Mouse (Mus musculus) kidney, postnatal 0 days (tissue): ENCODE results near the gene Cntrl. TPM values are rescaled to one million over a fixed set of nuclear protein-coding genes. Genes with fewer than 3 reads are reported as not detected.

Experiments
- ATAC-seq: fragments of 200-750 bp; cut with Nextera tagmentation; replicated peaks from 2 replicates; pipeline ENCODE4 v1.8.0; 2017; ENCODE audit warnings: low read depth, moderate number of reproducible peaks, moderate TSS enrichment, moderate library complexity; ENCODE audit not compliant: low FRiP score
- DNase-seq: peaks from one replicate; pipeline ENCODE4 v3.0.0-alpha.2; 2016; ENCODE audit warnings: low spot score
- H3K27ac ChIP-seq: fragments of 300-500 bp; sonication (generic); 2 replicates; pipeline ENCODE4 v1.5.1; 2014; ENCODE audit warnings: mild to moderate bottlenecking
- H3K27me3 ChIP-seq: fragments of 300-500 bp; sonication (generic); 2 replicates; pipeline ENCODE4 v1.6.1; 2014; ENCODE audit warnings: low read length, mixed read lengths; ENCODE audit not compliant: insufficient read depth
- H3K36me3 ChIP-seq: fragments of 300-500 bp; sonication (generic); 2 replicates; pipeline ENCODE4 v1.6.1; 2014; ENCODE audit warnings: low read length, mixed read lengths; ENCODE audit not compliant: insufficient read depth
- H3K4me1 ChIP-seq: fragments of 300-500 bp; sonication (generic); replicated peaks from 2 replicates; pipeline ENCODE4 v1.6.1; 2014; ENCODE audit warnings: antibody characterized with exemption, low read length, mixed read lengths; ENCODE audit not compliant: insufficient read depth
- H3K4me2 ChIP-seq: fragments of 300-500 bp; sonication (generic); 2 replicates; pipeline ENCODE4 v1.6.1; 2014; ENCODE audit warnings: mild to moderate bottlenecking, low read length, moderate library complexity, mixed read lengths
- H3K4me3 ChIP-seq: fragments of 300-500 bp; sonication (generic); replicated peaks from 2 replicates; pipeline ENCODE4 v1.5.1; 2014; ENCODE audit warnings: low read depth, low read length
- H3K9ac ChIP-seq: fragments of 300-500 bp; sonication (generic); 2 replicates; pipeline ENCODE4 v1.6.1; 2014; ENCODE audit warnings: low read depth, low read length
- H3K9me3 ChIP-seq: fragments of 300-500 bp; sonication (generic); replicated peaks from 2 replicates; pipeline ENCODE4 v1.6.1; 2016; ENCODE audit warnings: low read length, inconsistent platforms, mixed read lengths
- CTCF ChIP-seq: IDR thresholded peaks from 2 replicates; pipeline ENCODE4 v1.5.1; 2016; ENCODE audit warnings: antibody characterized with exemption, low read depth, mild to moderate bottlenecking, moderate library complexity
- WGBS: fragments of 180-500 bp; shearing (Covaris S2); extraction: QIAGEN DNeasy Blood & Tissue Kit; methylation state at CpG from one replicate; pipeline ENCODE4 v1.1.7; 2014; 5-methylcytosine and 5-hydroxymethylcytosine counted together
- polyA plus RNA-seq: library from polyadenylated mRNA; unstranded; fragments of >200 nt; fragmentation: Nextera tagmentation; extraction: Ambion mirVana; gene quantifications from 2 replicates; pipeline ENCODE4 v1.2.1, GENCODE M21; 2015

The Cntrl gene
- polyA plus RNA-seq, 1 experiment from 2014 or later: 16.3 TPM

- no peak overlapping the region for H3K4me3 ChIP-seq
- ATAC-seq: no peak
- no peak for TF ChIP-seq CTCF
- H3K36me3 ChIP-seq: no peaks in the 10 kb centered on the region
- no peak overlapping the region for H3K27ac ChIP-seq
- no peaks in the 10 kb centered on the region for H3K27me3 ChIP-seq
- 76% methylated on average over 6 of the region's 6 CpGs for WGBS
- no peaks in the 10 kb centered on the region for H3K4me1 ChIP-seq
- no peaks in the 10 kb centered on the region for H3K9me3 ChIP-seq
- H3K9ac ChIP-seq: no peak overlapping the region
- no peak for DNase-seq
- no peak overlapping the region for H3K4me2 ChIP-seq
These were observed 8.8 kb upstream of the Cntrl start for GRCm38 (mm10) chr2:35100529-35100928.

- Histone ChIP-seq H3K4me3 (no peak within 1 kb of the TSS), H3K27ac (no peak within 1 kb of the TSS), H3K4me1 (no peaks in the 10 kb centered on the region), H3K4me2 (no peak within 1 kb of the TSS), H3K36me3 (no peaks in the 10 kb centered on the region), H3K9me3 (no peaks in the 10 kb centered on the region), H3K27me3 (no peaks in the 10 kb centered on the region), H3K9ac (no peak within 1 kb of the TSS)
- TF ChIP-seq CTCF: no peak
- ATAC-seq: no peak
- 89% methylated on average over 3 of the region's 3 CpGs for WGBS
- no peak for DNase-seq
These were observed 7.8 kb upstream of the Cntrl start, which contains the start of gene AI182371 for GRCm38 (mm10) chr2:35101443-35101842. Gene AI182371 (minus strand): TSS chr2:35101543.

- H3K9ac ChIP-seq: no peak overlapping the region
- no peaks in the 10 kb centered on the region for H3K4me1 ChIP-seq
- no peak for TF ChIP-seq CTCF
- no peaks in the 10 kb centered on the region for H3K27me3 ChIP-seq
- no peaks in the 10 kb centered on the region for H3K36me3 ChIP-seq
- no peak overlapping the region for H3K4me2 ChIP-seq
- no peaks in the 10 kb centered on the region for H3K9me3 ChIP-seq
- no peak overlapping the region for H3K4me3 ChIP-seq
- no peak for ATAC-seq
- DNase-seq: no peak
- H3K27ac ChIP-seq: no peak overlapping the region
These were observed 6.5 kb upstream of the Cntrl start for GRCm38 (mm10) chr2:35102777-35103176.

GRCm38 (mm10) chr2:35103558-35103957, 5.7 kb upstream of the Cntrl start:
- H3K9ac ChIP-seq: no peak overlapping the region
- WGBS: 32% methylated on average over 5 of the region's 5 CpGs
- no peak for DNase-seq
- H3K27me3 ChIP-seq: no peaks in the 10 kb centered on the region
- no peak for ATAC-seq
- H3K27ac ChIP-seq: no peak overlapping the region
- H3K36me3 ChIP-seq: no peaks in the 10 kb centered on the region
- no peak for TF ChIP-seq CTCF
- H3K4me2 ChIP-seq: no peak overlapping the region
- H3K4me3 ChIP-seq: no peak overlapping the region
- no peaks in the 10 kb centered on the region for H3K9me3 ChIP-seq
- no peaks in the 10 kb centered on the region for H3K4me1 ChIP-seq

- no peak overlapping the region for H3K4me2 ChIP-seq
- 38% methylated on average over 3 of the region's 3 CpGs for WGBS
- no peaks in the 10 kb centered on the region for H3K36me3 ChIP-seq
- no peaks in the 10 kb centered on the region for H3K27me3 ChIP-seq
- ATAC-seq (no peak), DNase-seq (no peak)
- H3K4me1 ChIP-seq: no peaks in the 10 kb centered on the region
- H3K27ac ChIP-seq: no peak overlapping the region
- H3K9ac ChIP-seq: no peak overlapping the region
- H3K4me3 ChIP-seq: no peak overlapping the region
- no peaks in the 10 kb centered on the region for H3K9me3 ChIP-seq
- no peak for TF ChIP-seq CTCF
These were observed 4.4 kb upstream of the Cntrl start for GRCm38 (mm10) chr2:35104843-35105242.

- WGBS: 61% methylated on average over 5 of the region's 5 CpGs
- H3K27me3 ChIP-seq: no peaks in the 10 kb centered on the region
- H3K27ac ChIP-seq: no peak overlapping the region
- DNase-seq: peak; percentile 68
- no peaks in the 10 kb centered on the region for H3K4me1 ChIP-seq
- peak; percentile 63 for TF ChIP-seq CTCF
- ATAC-seq: no peak
- H3K4me3 ChIP-seq: no peak overlapping the region
- H3K9ac ChIP-seq: no peak overlapping the region
- H3K36me3 ChIP-seq: no peaks in the 10 kb centered on the region
- no peaks in the 10 kb centered on the region for H3K9me3 ChIP-seq
- H3K4me2 ChIP-seq: no peak overlapping the region
These were observed 1.2 kb upstream of the Cntrl start for GRCm38 (mm10) chr2:35107984-35108635.

- Histone ChIP-seq H3K36me3 (no peaks in the 10 kb centered on the region), H3K4me3 (peak overlapping the region; percentile 87), H3K4me1 (no peaks in the 10 kb centered on the region), H3K9ac (peak overlapping the region; percentile 87), H3K27me3 (no peaks in the 10 kb centered on the region), H3K27ac (peak overlapping the region; percentile 92), H3K4me2 (peak overlapping the region; percentile 77), H3K9me3 (no peaks in the 10 kb centered on the region)
- ATAC-seq (peak; percentile 15), DNase-seq (peak; percentile 83)
- WGBS: 18% methylated on average over 3 of the region's 3 CpGs
- peak; percentile 75 for TF ChIP-seq CTCF
These were observed 580 bp upstream of the Cntrl start for GRCm38 (mm10) chr2:35108712-35109111.
